Mouse (Mus musculus) forebrain, embryonic 15.5 days (tissue): ENCODE data around the gene Sptbn4. TPM values are rescaled to one million over a fixed set of nuclear protein-coding genes. Genes with fewer than 3 reads are reported as not detected.
"Not testable (repeated sequence)": the region's sequence is repeated elsewhere in the genome, so short reads cannot be mapped to it uniquely, and the experiment has no call there.

Source experiments
- ATAC-seq: fragments of 200-750 bp; cut with Nextera tagmentation; replicated peaks from 2 replicates; pipeline ENCODE4 v1.8.0; 2017; ENCODE audit warnings: mild to moderate bottlenecking, moderate TSS enrichment, moderate library complexity
- H3K27ac ChIP-seq: fragments of 300-500 bp; sonication (generic); replicated peaks from 2 replicates; pipeline ENCODE4 v1.5.1; 2015; ENCODE audit warnings: mild to moderate bottlenecking, inconsistent platforms
- H3K27me3 ChIP-seq: fragments of 300-500 bp; sonication (generic); 2 replicates; pipeline ENCODE4 v1.6.1; 2015; ENCODE audit warnings: inconsistent platforms
- H3K36me3 ChIP-seq: fragments of 300-500 bp; sonication (generic); 2 replicates; pipeline ENCODE4 v1.6.1; 2015; ENCODE audit warnings: mild to moderate bottlenecking, inconsistent platforms
- H3K4me1 ChIP-seq: fragments of 300-500 bp; sonication (generic); 2 replicates; pipeline ENCODE4 v1.6.1; 2015; ENCODE audit warnings: inconsistent platforms
- H3K4me2 ChIP-seq: fragments of 300-500 bp; sonication (generic); replicated peaks from 2 replicates; pipeline ENCODE4 v1.6.1; 2015; ENCODE audit warnings: mild to moderate bottlenecking, inconsistent platforms
- H3K4me3 ChIP-seq: fragments of 300-500 bp; sonication (generic); 2 replicates; pipeline ENCODE4 v1.5.1; 2015; ENCODE audit warnings: mild to moderate bottlenecking, inconsistent platforms
- H3K9ac ChIP-seq: fragments of 300-500 bp; sonication (generic); replicated peaks from 2 replicates; pipeline ENCODE4 v1.6.1; 2015; ENCODE audit warnings: mild to moderate bottlenecking, inconsistent platforms
- H3K9me3 ChIP-seq: fragments of 300-500 bp; sonication (generic); 2 replicates; pipeline ENCODE4 v1.6.1; 2016; ENCODE audit warnings: inconsistent platforms
- WGBS: fragments of 180-500 bp; shearing (Covaris S2); methylation state at CpG from one replicate; pipeline ENCODE4 v1.1.7; 2015; ENCODE audit warnings: mixed read lengths; 5-methylcytosine and 5-hydroxymethylcytosine counted together
- polyA plus RNA-seq: library from polyadenylated mRNA; unstranded; fragments of >200 nt; fragmentation: Nextera tagmentation; extraction: Ambion mirVana; gene quantifications from 2 replicates; pipeline ENCODE4 v1.2.1, GENCODE M21; 2015

Gene Sptbn4
- 2.0 and 2.2 TPM in 2 replicates for polyA plus RNA-seq

GRCm38 (mm10) chr7:27447419-27448286, at the start of gene Sptbn4, which contains the start of gene Blvrb:
Sptbn4 (minus strand) TSS chr7:27447686.
Blvrb (plus strand) TSS chr7:27447978.
- WGBS: 1% methylated on average over 54 of the region's 54 CpGs
- peak; percentile 91 for ATAC-seq
- H3K9ac ChIP-seq: peak within 1 kb of the TSS; percentile 72
- no peaks in the 10 kb centered on the region for H3K27me3 ChIP-seq
- H3K36me3 ChIP-seq: no peaks in the 10 kb centered on the region
- H3K4me2 ChIP-seq: peak within 1 kb of the TSS; percentile 73
- H3K4me3 ChIP-seq: peak within 1 kb of the TSS; percentile 51
- peak within 1 kb of the TSS; percentile 53 for H3K27ac ChIP-seq
- peaks cover 12% of the 10 kb centered on the region; the same call in 1 of the 2 replicates for H3K4me1 ChIP-seq
- H3K9me3 ChIP-seq: no peaks in the 10 kb centered on the region

DNA sequence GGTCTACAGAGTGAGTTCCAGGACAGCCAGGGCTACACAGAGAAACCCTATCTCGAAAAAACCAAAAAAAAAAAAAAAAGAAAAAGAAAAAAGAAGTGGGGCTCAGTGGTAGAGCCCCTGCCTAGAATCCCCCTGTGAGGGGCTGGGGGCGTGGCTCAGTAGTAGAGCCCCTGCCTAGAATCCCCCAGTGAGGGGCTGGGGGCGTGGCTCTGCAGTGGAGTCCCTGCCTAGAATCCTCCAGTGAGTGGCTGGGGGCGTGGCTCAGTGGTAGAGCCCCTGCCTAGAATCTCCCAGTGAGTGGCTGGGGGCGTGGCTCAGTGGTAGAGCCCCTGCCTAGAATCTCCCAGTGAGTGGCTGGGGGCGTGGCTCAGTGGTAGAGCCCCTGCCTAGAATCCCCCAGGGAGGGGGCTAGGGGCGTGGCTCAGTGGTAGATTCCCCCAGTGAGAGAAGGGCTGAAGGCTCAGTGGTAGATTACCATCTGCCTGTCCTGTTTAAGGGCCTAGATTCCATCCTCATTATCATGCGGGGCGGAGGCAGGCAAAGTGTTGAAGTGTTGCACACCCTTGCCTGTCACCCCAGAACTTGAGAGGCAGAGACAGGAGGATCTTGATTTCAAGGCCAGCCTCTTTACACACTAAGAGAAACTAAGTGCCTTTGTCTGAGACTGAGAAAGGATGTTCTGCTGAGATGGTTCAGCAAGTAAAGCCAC, 47.3 kb upstream of the Sptbn4 start:
- H3K27me3 ChIP-seq, H3K27ac ChIP-seq, H3K4me2 ChIP-seq, ATAC-seq, H3K9me3 ChIP-seq, H3K9ac ChIP-seq, H3K36me3 ChIP-seq, H3K4me3 ChIP-seq, H3K4me1 ChIP-seq: not testable (repeated sequence)
- 84% methylated on average over 9 of the region's 9 CpGs for WGBS

DNA sequence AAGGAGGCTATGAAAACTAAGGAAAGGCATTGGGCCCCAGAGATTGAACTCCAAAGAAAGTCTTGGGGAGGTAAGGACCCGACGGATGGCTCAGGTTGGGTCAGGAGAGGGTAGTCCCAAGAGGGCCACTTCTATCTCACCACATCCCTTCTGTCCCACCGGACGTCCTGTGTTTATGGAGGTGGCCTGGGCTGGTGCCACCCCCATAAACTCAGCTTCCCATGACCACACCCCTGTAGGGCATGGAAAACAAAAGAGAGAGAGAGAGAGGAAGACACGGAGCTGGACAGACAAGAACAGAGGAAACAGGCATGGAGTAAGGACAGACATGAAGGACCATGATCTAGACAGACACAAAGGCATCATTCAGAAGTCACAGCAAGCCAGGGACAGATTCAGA, 46.0 kb upstream of the Sptbn4 start:
- no peak overlapping the region for H3K9ac ChIP-seq
- H3K27ac ChIP-seq: no peak overlapping the region
- H3K4me1 ChIP-seq: peaks cover 9% of the 10 kb centered on the region
- H3K27me3 ChIP-seq: no peaks in the 10 kb centered on the region
- H3K4me2 ChIP-seq: no peak overlapping the region
- no peaks in the 10 kb centered on the region for H3K36me3 ChIP-seq
- no peak overlapping the region for H3K4me3 ChIP-seq
- ATAC-seq: no peak
- WGBS: 86% methylated on average over 5 of the region's 5 CpGs
- no peaks in the 10 kb centered on the region for H3K9me3 ChIP-seq

- H3K36me3 ChIP-seq: no peaks in the 10 kb centered on the region
- WGBS: 70% methylated on average over 3 of the region's 3 CpGs
- no peak overlapping the region for H3K4me2 ChIP-seq
- no peaks in the 10 kb centered on the region for H3K27me3 ChIP-seq
- no peak for ATAC-seq
- H3K27ac ChIP-seq: no peak overlapping the region
- H3K4me1 ChIP-seq: peaks cover 10% of the 10 kb centered on the region
- H3K9me3 ChIP-seq: no peaks in the 10 kb centered on the region
- H3K4me3 ChIP-seq: no peak overlapping the region
- H3K9ac ChIP-seq: no peak overlapping the region
These were observed 45.5 kb upstream of the Sptbn4 start for GRCm38 (mm10) chr7:27493022-27493421.

GRCm38 (mm10) chr7:27491856-27492255, 44.4 kb upstream of the Sptbn4 start:
- Histone ChIP-seq H3K9me3 (no peaks in the 10 kb centered on the region), H3K27ac (no peak overlapping the region), H3K27me3 (no peaks in the 10 kb centered on the region), H3K36me3 (no peaks in the 10 kb centered on the region), H3K4me1 (peaks cover 17% of the 10 kb centered on the region), H3K9ac (no peak overlapping the region), H3K4me3 (no peak overlapping the region), H3K4me2 (no peak overlapping the region)
- 81% methylated on average over 7 of the region's 7 CpGs for WGBS
- no peak for ATAC-seq

- ATAC-seq: peak; percentile 21; the same call in 1 of the 2 replicates
- 2% methylated on average over 32 of the region's 33 CpGs for WGBS
- Histone ChIP-seq H3K4me1 (peaks cover 20% of the 10 kb centered on the region), H3K27me3 (no peaks in the 10 kb centered on the region), H3K27ac (peak overlapping the region; percentile 42; the same call in 1 of the 2 replicates), H3K4me3 (peak overlapping the region; percentile 35), H3K36me3 (no peaks in the 10 kb centered on the region), H3K9ac (peak overlapping the region; percentile 34), H3K4me2 (peak overlapping the region; percentile 51), H3K9me3 (no peaks in the 10 kb centered on the region)
These were observed 43.2 kb upstream of the Sptbn4 start for GRCm38 (mm10) chr7:27490543-27491329.

- peak overlapping the region; percentile 34 for H3K9ac ChIP-seq
- H3K4me3 ChIP-seq: peak overlapping the region; percentile 35
- H3K4me1 ChIP-seq: peaks cover 20% of the 10 kb centered on the region
- no peaks in the 10 kb centered on the region for H3K27me3 ChIP-seq
- no peaks in the 10 kb centered on the region for H3K36me3 ChIP-seq
- peak overlapping the region; percentile 42; the same call in 1 of the 2 replicates for H3K27ac ChIP-seq
- ATAC-seq: no peak
- peak overlapping the region; percentile 51 for H3K4me2 ChIP-seq
- H3K9me3 ChIP-seq: no peaks in the 10 kb centered on the region
- WGBS: 36% methylated on average over 4 of the region's 4 CpGs
These were observed 42.7 kb upstream of the Sptbn4 start for GRCm38 (mm10) chr7:27490227-27490542.

- WGBS: 91% methylated on average over 25 of the region's 25 CpGs
These were observed 41.9 kb upstream of the Sptbn4 start for GRCm38 (mm10) chr7:27489270-27489869.

DNA sequence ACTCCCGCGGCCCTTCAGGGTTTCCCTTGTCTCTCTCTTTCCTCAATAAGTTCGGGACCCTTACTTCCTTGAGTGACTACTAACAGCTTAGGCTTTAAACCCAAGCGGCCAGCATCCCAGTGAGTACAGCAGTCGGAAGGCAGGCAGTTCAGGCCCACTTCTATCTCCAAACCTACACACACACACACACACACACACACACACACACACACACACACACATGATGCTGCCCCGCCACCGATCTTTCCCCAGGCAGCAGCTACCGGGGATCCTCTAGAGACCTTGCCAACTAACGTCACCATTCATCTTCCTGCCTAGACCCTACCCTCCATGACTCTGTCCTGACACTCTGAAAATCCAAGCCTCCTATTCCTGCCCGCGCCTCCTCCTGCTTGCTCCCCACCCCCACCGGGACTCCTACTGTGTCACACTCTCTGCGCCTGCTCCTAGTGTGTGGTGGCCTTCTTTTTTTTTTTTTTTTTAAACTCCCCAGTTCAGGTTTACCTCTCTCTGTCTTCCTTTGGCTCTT, 40.3 kb upstream of the Sptbn4 start:
- H3K27me3 ChIP-seq: no peaks in the 10 kb centered on the region
- no peak for ATAC-seq
- 3% methylated on average over 13 of the region's 13 CpGs for WGBS

More at GRCm38 (mm10) chr7:27489270-27489869, 41.9 kb upstream of the Sptbn4 start:
- no peak overlapping the region for H3K4me2 ChIP-seq
- no peak for ATAC-seq
- no peak overlapping the region for H3K27ac ChIP-seq
- H3K4me1 ChIP-seq: peaks cover 20% of the 10 kb centered on the region
- no peaks in the 10 kb centered on the region for H3K36me3 ChIP-seq
- H3K9me3 ChIP-seq: no peaks in the 10 kb centered on the region
- no peak overlapping the region for H3K4me3 ChIP-seq
- no peak overlapping the region for H3K9ac ChIP-seq
- H3K27me3 ChIP-seq: no peaks in the 10 kb centered on the region

GRCm38 (mm10) chr7:27486770-27487697, 39.5 kb upstream of the Sptbn4 start, which contains the start of gene Sertad1:
Sertad1 (plus strand) TSS chr7:27486910.
- ATAC-seq: peak; percentile 98

More for the DNA sequence above, 40.3 kb upstream of the Sptbn4 start:
- Histone ChIP-seq H3K27ac (peak overlapping the region; percentile 90; the same call in 1 of the 2 replicates), H3K9ac (peak overlapping the region; percentile 64), H3K4me2 (peak overlapping the region; percentile 52), H3K36me3 (no peaks in the 10 kb centered on the region), H3K4me1 (peaks cover 20% of the 10 kb centered on the region), H3K9me3 (no peaks in the 10 kb centered on the region), H3K4me3 (peak overlapping the region; percentile 68)

More at GRCm38 (mm10) chr7:27486770-27487697, 39.5 kb upstream of the Sptbn4 start, which contains the start of gene Sertad1:
- no peaks in the 10 kb centered on the region for H3K36me3 ChIP-seq
- H3K27ac ChIP-seq: peak within 1 kb of the TSS; percentile 90
- peak within 1 kb of the TSS; percentile 68 for H3K4me3 ChIP-seq
- peak within 1 kb of the TSS; percentile 52 for H3K4me2 ChIP-seq
- peak within 1 kb of the TSS; percentile 64 for H3K9ac ChIP-seq
- H3K9me3 ChIP-seq: no peaks in the 10 kb centered on the region
- under 1% methylated on average over 74 of the region's 80 CpGs for WGBS
- H3K4me1 ChIP-seq: peaks cover 21% of the 10 kb centered on the region
- H3K27me3 ChIP-seq: no peaks in the 10 kb centered on the region
